Mouse (Mus musculus) heart, postnatal 0 days (tissue): Measurements from ENCODE around the gene Sall4. TPM values are rescaled to one million over a fixed set of nuclear protein-coding genes. Genes with fewer than 3 reads are reported as not detected.

Source experiments
- ATAC-seq: fragments of 200-750 bp; cut with Nextera tagmentation; 2 replicates; pipeline ENCODE4 v1.8.0; 2017; ENCODE audit warnings: low read depth, moderate number of reproducible peaks, moderate library complexity; ENCODE audit not compliant: insufficient read depth
- DNase-seq: peaks from one replicate; pipeline ENCODE4 v3.0.0-alpha.2; 2016; ENCODE audit warnings: low spot score
- H3K27ac ChIP-seq: fragments of 300-500 bp; sonication (generic); 2 replicates; pipeline ENCODE4 v1.5.1; 2014; ENCODE audit warnings: low read depth, mild to moderate bottlenecking
- H3K27me3 ChIP-seq: fragments of 300-500 bp; sonication (generic); 2 replicates; pipeline ENCODE4 v1.6.1; 2014; ENCODE audit warnings: low read length, mixed read lengths; ENCODE audit not compliant: control insufficient read depth, insufficient read depth
- H3K36me3 ChIP-seq: fragments of 300-500 bp; sonication (generic); replicated peaks from 2 replicates; pipeline ENCODE4 v1.6.1; 2014; ENCODE audit warnings: low read length, mixed read lengths; ENCODE audit not compliant: control insufficient read depth, insufficient read depth
- H3K4me1 ChIP-seq: fragments of 300-500 bp; sonication (generic); 2 replicates; pipeline ENCODE4 v1.6.1; 2014; ENCODE audit warnings: antibody characterized with exemption; ENCODE audit not compliant: control insufficient read depth, insufficient read depth
- H3K4me2 ChIP-seq: fragments of 300-500 bp; sonication (generic); 2 replicates; pipeline ENCODE4 v1.6.1; 2014; ENCODE audit warnings: low read depth, mild to moderate bottlenecking, low read length, moderate library complexity
- H3K4me3 ChIP-seq: fragments of 300-500 bp; sonication (generic); 2 replicates; pipeline ENCODE4 v1.5.1; 2014; ENCODE audit warnings: low read depth, low read length
- H3K9ac ChIP-seq: fragments of 300-500 bp; sonication (generic); replicated peaks from 2 replicates; pipeline ENCODE4 v1.6.1; 2014; ENCODE audit warnings: low read depth, low read length, mixed read lengths
- H3K9me3 ChIP-seq: fragments of 300-500 bp; sonication (generic); replicated peaks from 2 replicates; pipeline ENCODE4 v1.6.1; 2016; ENCODE audit warnings: low read length; ENCODE audit not compliant: control insufficient read depth
- CTCF ChIP-seq: IDR thresholded peaks from 2 replicates; pipeline ENCODE4 v1.5.1; 2016; ENCODE audit warnings: antibody characterized with exemption, control low read depth, low read depth
- EP300 ChIP-seq: IDR thresholded peaks from 2 replicates; pipeline ENCODE4 v1.6.1; 2016; ENCODE audit warnings: antibody characterized with exemption, low read depth
- WGBS: fragments of 180-500 bp; shearing (Covaris S2); extraction: QIAGEN DNeasy Blood & Tissue Kit; methylation state at CpG from one replicate; pipeline ENCODE4 v1.1.7; 2014; 5-methylcytosine and 5-hydroxymethylcytosine counted together
- polyA plus RNA-seq: library from polyadenylated mRNA; unstranded; fragments of >200 nt; fragmentation: Nextera tagmentation; extraction: Ambion mirVana; gene quantifications from 2 replicates; pipeline ENCODE4 v1.2.1, GENCODE M21; 2015
- total RNA-seq: library from RNA; depleted of rRNA; stranded (reverse); fragments of >200 nt; gene quantifications from 2 replicates; pipeline ENCODE4 v1.2.3, GENCODE M21; 2014; ENCODE audit warnings: low replicate concordance; rRNA removed

Sall4 gene
- total RNA-seq (0.43 TPM in 1 of 2 replicates, not detected in the other), polyA plus RNA-seq (0.77 and 0.87 TPM in 2 replicates)

DNA sequence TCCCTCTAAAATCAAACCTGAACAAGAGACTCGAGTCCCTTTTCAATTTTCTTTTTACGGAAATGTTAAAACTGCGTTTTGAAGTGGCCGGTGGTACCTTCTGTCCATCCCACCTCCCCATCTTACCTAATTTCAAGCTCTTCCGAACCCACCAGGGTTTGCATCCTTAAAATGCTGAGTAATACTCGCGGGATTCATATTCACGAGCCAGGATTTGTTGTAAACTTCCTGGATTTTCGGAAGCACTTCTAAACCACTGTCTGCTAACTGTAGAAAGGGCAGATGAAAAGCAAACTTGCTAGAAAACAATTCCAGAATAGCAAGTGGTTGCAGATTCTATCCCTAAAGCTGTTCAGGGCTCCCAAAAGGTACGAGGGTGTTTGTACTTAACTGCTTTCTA lies at the start of gene Sall4:
TSS of gene Sall4 (minus strand) at position 362 of the 400 bp plus-strand sequence.
- Histone ChIP-seq H3K9me3 (no peaks in the 10 kb centered on the region), H3K27me3 (peaks cover 71% of the 10 kb centered on the region), H3K36me3 (no peaks in the 10 kb centered on the region), H3K4me3 (peak within 1 kb of the TSS; percentile 54), H3K4me2 (peak within 1 kb of the TSS; percentile 82), H3K4me1 (0 out of 2 replicates have a peak, but pooled peaks cover 4% of the 10 kb centered on the region), H3K9ac (peak within 1 kb of the TSS; percentile 73; the same call in 1 of the 2 replicates), H3K27ac (peak within 1 kb of the TSS; percentile 73)
- DNase-seq (no peak), ATAC-seq (no peak)
- WGBS: 17% methylated on average over 10 of the region's 10 CpGs
- TF ChIP-seq EP300: no peak
- TF ChIP-seq CTCF: no peak

DNA sequence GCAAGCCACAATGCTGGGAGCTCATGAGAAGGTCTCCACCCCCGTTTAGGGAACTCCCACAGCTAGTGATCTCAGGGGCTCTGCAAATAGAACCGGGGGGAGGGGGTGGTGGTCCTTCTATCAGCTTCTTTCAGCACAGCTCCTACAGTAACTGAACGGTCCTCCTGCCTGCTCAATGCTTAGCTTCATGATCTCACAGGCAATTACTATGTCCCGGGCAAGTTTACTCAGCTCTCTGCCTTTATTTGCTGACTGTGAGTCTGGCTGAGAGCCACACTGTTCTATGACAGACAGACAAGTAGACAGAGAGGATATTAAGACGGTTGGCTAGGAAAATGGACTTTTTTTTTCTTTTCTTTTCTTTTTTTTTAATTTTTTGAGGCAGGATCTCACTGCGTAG lies 45.5 kb upstream of the Sall4 start:
- TF ChIP-seq EP300: no peak
- TF ChIP-seq CTCF: no peak
- Histone ChIP-seq H3K9me3 (no peaks in the 10 kb centered on the region), H3K36me3 (no peaks in the 10 kb centered on the region), H3K27ac (no peak overlapping the region), H3K27me3 (0 out of 2 replicates have a peak, but pooled peaks cover 11% of the 10 kb centered on the region), H3K9ac (no peak overlapping the region), H3K4me2 (no peak overlapping the region), H3K4me3 (no peak overlapping the region), H3K4me1 (no peaks in the 10 kb centered on the region)
- no peak for DNase-seq
- no peak for ATAC-seq
- WGBS: 42% methylated on average over 6 of the region's 6 CpGs

GRCm38 (mm10) chr2:168809895-168810294 lies 42.2 kb upstream of the Sall4 start:
- no peak overlapping the region for H3K27ac ChIP-seq
- no peak for ATAC-seq
- 13% methylated on average over 14 of the region's 14 CpGs for WGBS
- no peaks in the 10 kb centered on the region for H3K9me3 ChIP-seq
- H3K9ac ChIP-seq: no peak overlapping the region
- DNase-seq: no peak
- no peak for TF ChIP-seq EP300
- no peak for TF ChIP-seq CTCF
- peak overlapping the region; percentile 18; the same call in 1 of the 2 replicates for H3K4me2 ChIP-seq
- H3K27me3 ChIP-seq: 0 out of 2 replicates have a peak, but pooled peaks cover 11% of the 10 kb centered on the region
- no peaks in the 10 kb centered on the region for H3K4me1 ChIP-seq
- no peaks in the 10 kb centered on the region for H3K36me3 ChIP-seq
- no peak overlapping the region for H3K4me3 ChIP-seq

DNA sequence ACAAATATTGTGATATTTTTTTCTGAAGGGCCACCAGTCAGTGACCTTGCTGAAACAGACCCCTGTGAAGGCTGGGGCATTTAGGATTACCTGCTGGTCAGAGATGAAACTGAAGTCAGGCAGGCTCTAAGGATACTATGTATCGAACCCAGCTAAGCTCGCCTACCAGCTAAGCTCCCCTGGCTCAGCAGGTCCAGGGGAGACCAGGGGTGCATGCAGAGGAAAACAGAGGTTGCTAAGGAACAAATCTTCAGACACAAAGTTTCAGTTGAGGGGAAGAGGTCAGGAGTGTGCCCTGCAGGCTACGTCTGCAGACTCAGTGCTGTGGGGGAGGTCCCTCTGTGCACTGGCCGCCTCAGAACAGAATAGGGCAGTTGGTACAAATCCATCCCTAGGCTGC lies 39.9 kb upstream of the Sall4 start:
- ATAC-seq: no peak
- no peak for DNase-seq
- Histone ChIP-seq H3K4me2 (no peak overlapping the region), H3K9ac (no peak overlapping the region), H3K27me3 (peaks cover 14% of the 10 kb centered on the region; the same call in 1 of the 2 replicates), H3K4me3 (no peak overlapping the region), H3K27ac (no peak overlapping the region), H3K36me3 (no peaks in the 10 kb centered on the region), H3K4me1 (no peaks in the 10 kb centered on the region), H3K9me3 (no peaks in the 10 kb centered on the region)
- TF ChIP-seq CTCF (no peak), EP300 (no peak)
- 53% methylated on average over 4 of the region's 4 CpGs for WGBS

- H3K9ac ChIP-seq: no peak overlapping the region
- ATAC-seq (no peak), DNase-seq (no peak)
- H3K4me1 ChIP-seq: no peaks in the 10 kb centered on the region
- peaks cover 2% of the 10 kb centered on the region; the same call in 1 of the 2 replicates for H3K27me3 ChIP-seq
- H3K9me3 ChIP-seq: no peaks in the 10 kb centered on the region
- no peaks in the 10 kb centered on the region for H3K36me3 ChIP-seq
- no peak overlapping the region for H3K27ac ChIP-seq
- no peak overlapping the region for H3K4me3 ChIP-seq
- TF ChIP-seq EP300: no peak
- no peak for TF ChIP-seq CTCF
- no peak overlapping the region for H3K4me2 ChIP-seq
- 76% methylated on average over 4 of the region's 4 CpGs for WGBS
These were observed 36.1 kb upstream of the Sall4 start for GRCm38 (mm10) chr2:168803849-168804248.

DNA sequence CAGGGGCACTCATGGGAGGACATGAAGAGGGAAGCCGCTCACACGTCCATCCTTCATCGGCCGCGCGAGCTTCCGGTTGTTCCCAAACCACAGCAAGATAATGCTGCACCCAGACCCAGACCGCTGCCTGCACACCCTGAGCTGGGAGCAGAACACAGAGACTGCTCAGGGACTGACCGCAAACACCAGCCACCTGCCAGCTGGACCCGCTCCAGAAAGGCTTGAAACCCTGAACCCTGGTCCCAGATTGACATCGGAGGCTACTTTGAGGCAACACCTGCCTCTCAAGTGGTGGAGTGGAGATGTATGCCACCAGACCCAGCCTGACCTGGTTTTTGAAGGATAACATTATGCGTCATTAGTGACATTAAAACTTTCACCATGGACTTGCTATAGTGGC lies 31.6 kb upstream of the Sall4 start:
- Histone ChIP-seq H3K27me3 (no peaks in the 10 kb centered on the region), H3K36me3 (no peaks in the 10 kb centered on the region), H3K4me3 (no peak overlapping the region), H3K9me3 (no peaks in the 10 kb centered on the region), H3K9ac (no peak overlapping the region), H3K4me1 (no peaks in the 10 kb centered on the region), H3K4me2 (no peak overlapping the region), H3K27ac (no peak overlapping the region)
- no peak for DNase-seq
- TF ChIP-seq EP300 (no peak), CTCF (no peak)
- ATAC-seq: no peak
- WGBS: 74% methylated on average over 12 of the region's 12 CpGs
